Mouse (Mus musculus) embryonic fibroblast, embryonic 13.5 days (primary cell): Measurements from ENCODE around the gene Mtmr3.

ENCODE experiments used
- CTCF ChIP-seq: IDR thresholded peaks from 2 replicates; pipeline ENCODE4 v1.5.1; 2011; ENCODE audit warnings: mild to moderate bottlenecking, control low read depth, low read length, moderate library complexity, borderline replicate concordance; ENCODE audit not compliant: insufficient read depth
- POLR2A ChIP-seq: IDR thresholded peaks from 2 replicates; pipeline ENCODE4 v1.6.1; 2011; ENCODE audit warnings: low read depth, mild to moderate bottlenecking, control low read depth, low read length, moderate library complexity

- TF ChIP-seq CTCF (no peak), POLR2A (no peak)
These were observed 29.1 kb downstream of the Mtmr3 start for GRCm38 (mm10) chr11:4565545-4565944.
